Mouse (Mus musculus) hematopoietic stem cell, adult 5-6 weeks (primary cell): ENCODE measurements around the gene Ccdc85c. TPM values are rescaled to one million over a fixed set of nuclear protein-coding genes. Genes with fewer than 3 reads are reported as not detected.
A peak's percentile ranks its signal among the peaks of the same experiment; 100 is the strongest.

Experiments used
- ATAC-seq, 2 experiments: fragments of 125-278 bp in 1 of 2; replicated peaks in 1 of 2; 2 replicates each; pipeline ENCODE4 v1.8.0; 2016 to 2017; ENCODE audit warnings: inconsistent platforms in 2 of 2, mild to moderate bottlenecking in 2 of 2, moderate number of reproducible peaks in 2 of 2, low read depth in 1 of 2, moderate TSS enrichment in 1 of 2; ENCODE audit not compliant: low FRiP score in 2 of 2, poor library complexity in 2 of 2, severe bottlenecking in 2 of 2, insufficient read depth in 1 of 2, low TSS enrichment in 1 of 2
- total RNA-seq: library from RNA; stranded (forward); fragments of 172-1452, 232-1000 nt; gene quantifications from 2 replicates; pipeline ENCODE4 v1.2.3, GENCODE M21; 2017

Gene Ccdc85c
- total RNA-seq, 1 experiment from 2014 or later: 1.4 TPM

DNA sequence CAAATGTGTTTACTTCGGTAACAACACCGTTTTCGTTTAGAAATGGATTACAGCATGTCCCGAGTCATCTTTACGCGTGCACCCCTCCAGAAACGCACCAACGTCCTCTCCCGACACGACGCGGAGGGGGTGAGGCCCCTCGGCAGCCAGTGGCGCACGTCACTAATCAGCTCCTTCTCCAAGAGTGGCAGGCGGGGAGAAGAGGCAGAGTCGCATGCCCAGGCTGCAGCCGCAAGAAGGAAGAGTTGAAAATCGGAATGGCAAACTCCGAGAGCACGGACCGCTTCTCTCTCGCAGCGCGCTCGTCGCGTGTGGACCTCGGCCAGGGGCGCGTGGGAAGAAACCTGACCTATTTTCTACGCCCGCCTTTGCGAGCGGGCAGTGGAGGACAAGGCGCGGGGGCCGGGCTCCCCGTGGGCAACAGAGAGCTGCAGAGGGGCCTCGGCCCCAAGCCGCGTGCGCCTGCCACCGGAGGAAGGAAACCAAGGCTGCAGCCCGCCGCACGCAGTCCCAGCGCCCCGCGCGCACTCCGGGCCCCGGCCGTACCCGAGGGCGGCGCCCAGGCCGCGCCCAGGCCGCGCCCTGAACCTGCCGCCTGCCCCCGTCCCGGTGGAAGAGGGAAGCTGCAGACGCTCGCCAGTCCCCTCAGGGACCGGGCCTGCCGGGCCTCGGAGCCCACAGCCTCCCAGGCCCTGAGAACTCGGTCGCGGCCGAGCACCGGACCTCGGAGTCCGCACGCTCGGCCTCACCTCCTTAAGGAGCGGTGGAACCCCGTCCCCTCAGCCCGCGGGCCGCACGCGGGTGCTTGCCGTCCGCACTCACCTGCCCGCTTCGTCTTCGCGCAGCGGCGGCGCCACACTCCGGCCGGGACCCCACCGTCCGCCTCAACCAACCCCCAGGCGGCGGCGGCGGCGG lies 96.6 kb downstream of the Ccdc85c start:
- ATAC-seq: peak; percentile 9 to 41; a peak in 2 of 4 replicates

DNA sequence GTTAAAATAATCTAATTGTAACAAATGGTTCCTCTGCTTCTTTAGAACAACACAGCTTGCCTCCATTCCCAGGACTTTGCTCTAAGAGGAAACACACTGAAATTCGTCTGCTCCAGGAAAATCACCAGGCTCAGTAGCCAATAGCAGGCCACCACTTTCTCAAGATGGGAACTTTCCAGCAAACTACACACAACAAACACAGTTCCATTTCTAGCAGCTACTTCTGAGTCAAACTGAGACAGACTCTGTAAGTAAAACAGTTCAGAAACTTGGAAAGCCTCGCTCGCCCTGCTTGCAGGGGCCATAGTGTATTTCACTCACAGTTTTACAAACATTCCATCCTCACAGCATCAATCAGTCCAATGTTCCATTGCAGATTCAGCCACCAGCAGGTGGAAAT lies 98.9 kb downstream of the Ccdc85c start:
- no peak for ATAC-seq

DNA sequence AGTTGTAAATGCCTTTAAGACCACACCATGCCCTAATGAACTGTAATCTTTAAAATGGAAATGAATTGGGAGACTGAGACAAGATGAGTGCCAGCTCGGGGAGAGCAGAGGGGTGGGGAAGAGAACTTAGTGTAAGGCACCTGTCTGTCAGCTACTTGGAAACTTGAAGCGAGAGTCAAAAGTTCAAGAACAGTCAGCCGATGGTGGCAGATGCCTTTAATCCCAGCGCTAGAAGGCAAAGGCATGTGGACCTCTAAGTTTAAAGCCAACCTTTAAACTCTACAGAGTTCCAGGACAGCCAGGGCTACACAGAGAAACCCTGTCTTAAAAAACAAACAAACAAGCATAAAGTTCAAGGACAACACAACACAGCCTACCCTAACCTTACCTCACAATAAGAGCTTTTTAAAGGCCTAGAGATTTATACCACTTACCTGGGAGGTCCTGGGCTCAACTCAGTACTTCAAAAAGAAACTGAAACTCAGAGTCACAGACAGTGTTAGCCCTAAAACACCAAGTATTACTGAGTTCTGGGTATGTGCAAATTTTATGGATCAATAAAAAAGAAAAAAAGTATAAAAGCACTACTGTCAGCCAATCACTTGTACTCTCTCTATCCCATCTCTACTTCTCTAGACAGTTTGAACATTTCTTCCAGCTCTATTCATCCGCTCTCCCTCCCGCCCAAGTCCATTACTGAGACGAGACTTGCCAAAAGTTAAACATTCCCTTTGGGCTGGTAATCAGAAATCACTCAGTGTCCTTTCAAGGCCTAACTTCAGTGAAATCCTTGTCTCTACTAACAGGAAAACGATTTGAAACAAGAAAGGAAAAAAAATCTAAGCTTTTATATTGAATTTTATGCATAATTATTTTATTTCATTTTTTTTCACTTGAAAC lies 100.4 kb downstream of the Ccdc85c start:
- no peak for ATAC-seq

DNA sequence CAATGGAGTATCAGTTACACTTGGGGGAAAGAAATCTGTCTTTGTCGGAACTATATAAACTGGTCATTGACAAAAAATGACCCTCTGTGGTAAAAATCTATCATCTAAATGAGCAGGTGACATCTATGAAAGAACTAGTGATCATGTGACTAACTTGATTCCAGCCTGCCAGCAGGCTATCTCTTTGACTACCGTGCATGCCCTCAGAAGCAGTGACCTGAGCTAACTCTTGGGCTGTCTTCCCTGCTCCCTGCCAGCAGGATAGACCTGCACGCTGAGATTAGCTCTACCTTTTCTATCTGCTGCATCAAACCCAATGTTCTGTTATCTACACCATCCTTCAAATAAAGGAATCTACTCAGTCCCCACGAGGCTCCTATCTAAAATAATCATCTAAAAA lies 102.6 kb downstream of the Ccdc85c start:
- ATAC-seq: no peak

- no peak for ATAC-seq
Observed at GRCm38 (mm10) chr12:108171336-108171735, 103.9 kb downstream of the Ccdc85c start.

DNA sequence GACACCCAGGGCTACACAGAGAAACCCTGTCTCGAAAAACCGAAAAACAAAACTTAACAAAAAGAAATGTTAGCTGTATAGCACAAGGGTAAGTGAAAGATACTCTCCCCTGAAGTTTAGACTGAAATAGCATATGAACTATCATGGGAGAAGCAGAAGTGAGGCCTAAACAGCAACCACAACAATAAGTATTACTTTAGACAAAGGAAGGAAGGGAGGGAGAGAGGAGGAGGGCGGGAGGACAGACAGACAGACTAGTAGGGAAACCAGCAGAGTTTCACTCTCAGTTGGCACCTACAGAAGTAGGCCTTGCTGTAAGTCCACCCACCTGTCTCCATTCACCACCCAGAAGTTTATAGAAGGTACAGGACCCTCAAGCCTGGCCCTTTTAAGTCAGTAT lies 104.8 kb downstream of the Ccdc85c start:
- peak; percentile 47 to 48; a peak in 3 of 4 replicates for ATAC-seq

DNA sequence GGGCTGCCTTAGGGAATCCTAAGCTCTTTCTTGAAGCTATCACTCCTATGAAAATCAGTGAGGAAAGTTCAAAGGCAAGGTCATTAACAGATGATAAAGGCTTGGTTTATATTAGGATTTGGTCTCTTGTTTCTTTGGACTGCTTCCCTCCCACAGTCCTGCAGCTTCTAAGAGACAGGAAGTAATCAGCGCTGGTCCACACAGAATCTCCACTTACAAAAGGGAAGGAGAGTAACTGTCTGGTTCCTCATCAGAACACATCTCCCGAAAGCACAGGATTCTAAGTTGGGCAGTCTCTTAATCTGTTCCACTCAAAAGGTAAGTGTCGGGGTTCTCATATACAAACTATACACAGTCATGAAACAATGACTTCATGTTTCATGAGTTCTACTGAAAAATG lies 106.3 kb downstream of the Ccdc85c start:
- no peak; a peak in 1 of 4 replicates for ATAC-seq

GRCm38 (mm10) chr12:108163706-108164105 lies 111.5 kb downstream of the Ccdc85c start:
- ATAC-seq: no peak

GRCm38 (mm10) chr12:108162036-108162435 lies 113.2 kb downstream of the Ccdc85c start:
- no peak for ATAC-seq

DNA sequence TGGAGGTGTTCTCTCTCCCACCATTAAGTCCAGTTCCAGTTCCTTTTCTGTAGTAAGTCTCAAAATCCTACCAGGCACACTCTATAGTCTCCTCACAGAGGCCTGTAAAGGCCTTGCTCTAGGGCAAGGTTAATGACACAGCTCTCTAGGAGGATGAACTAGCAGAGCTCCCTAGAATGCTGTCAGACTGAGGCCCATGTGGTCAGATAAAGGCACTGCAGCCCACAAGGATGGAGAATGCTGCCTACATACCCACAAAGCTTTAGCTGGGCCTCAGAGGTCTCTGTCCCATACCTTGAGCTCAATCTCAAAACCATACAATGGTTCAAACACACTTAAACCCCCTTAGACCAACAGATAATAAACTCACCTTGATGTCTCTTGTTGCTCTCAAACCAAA lies 115.4 kb downstream of the Ccdc85c start:
- ATAC-seq: no peak

Other genes with a start within 250 kb of the Ccdc85c start
- gene Setd3, start 96.1 kb downstream of the Ccdc85c start, total RNA-seq: 99.8 and 107 TPM in 2 replicates
- gene Ccnk, start 95.8 kb downstream of the Ccdc85c start, total RNA-seq: 15.1 and 20.9 TPM in 2 replicates
- gene Hhipl1, start 30.8 kb upstream of the Ccdc85c start, total RNA-seq: not detected in 2 replicates
- 0.10 and 0.38 TPM in 2 replicates for gene Cyp46a1, start 59.0 kb upstream of the Ccdc85c start, total RNA-seq
- not detected in 2 replicates for gene Eml1, start 95.5 kb upstream of the Ccdc85c start, total RNA-seq